Comparison of ENCODE assay signal across 8 mouse cellular contexts in genomic region chr13:110967109-110967508, GRCm38 (mm10).
DNase-seq lines count a peak whose midpoint lies in the region; ATAC-seq and TF ChIP-seq lines count a peak whose summit lies in the region.

No protein-coding gene starts in this region.

- H3K27ac ChIP-seq in layer of hippocampus, adult 2 months: peak overlapping the region; percentile 82
- H3K27ac ChIP-seq in heart, embryonic 12.5 days (ENCODE audit: poor library complexity, severe bottlenecking): peak overlapping the region; percentile 36

- H3K4me1 ChIP-seq in heart, embryonic 12.5 days (replicated peaks): peaks cover 16% of the 10 kb centered on the region

- H3K27me3 ChIP-seq in heart, embryonic 12.5 days (replicated peaks): no peaks in the 10 kb centered on the region

- H3K9me3 ChIP-seq in heart, embryonic 12.5 days (replicated peaks): no peaks in the 10 kb centered on the region

- DNase-seq in layer of hippocampus, adult 2 months (ENCODE audit: low spot score in 2 of 2): no peak
- no peak for DNase-seq in layer of hippocampus, adult 18-20 months (ENCODE audit: low spot score in 2 of 2)
- peak; percentile 9 to 54 for DNase-seq in adrenal gland, adult (ENCODE audit: inconsistent age in 2 of 2, low spot score in 1 of 2)
- peak; percentile 19 for DNase-seq in large intestine, adult 2 months (ENCODE audit: low read depth, low spot score)
- DNase-seq in testis, postnatal 10 days (ENCODE audit: low spot score): peak; percentile 39
- no peak for DNase-seq in c-Kit-positive CD71-positive TER-119-positive erythroid progenitor cells, embryonic 14.5 days (ENCODE audit: low spot score)
- DNase-seq in MN1 (ENCODE audit: low spot score): no peak

- TF ChIP-seq CTCF in layer of hippocampus, adult 2 months (conservative IDR thresholded peaks at IDR 0.05): no peak

- WGBS in heart, embryonic 12.5 days: 27% methylated on average over 8 of the region's 8 CpGs
- 22% methylated on average over 8 of the region's 8 CpGs for WGBS in large intestine, adult 2 months

- ATAC-seq in heart, embryonic 12.5 days (ENCODE audit: insufficient number of reproducible peaks, low FRiP score): peak; percentile 73

- peak overlapping the region; percentile 1; the same call in 1 of the 2 replicates for H3K4me2 ChIP-seq in heart, embryonic 12.5 days

- no peak overlapping the region for H3K4me3 ChIP-seq in layer of hippocampus, adult 2 months
- no peak overlapping the region for H3K4me3 ChIP-seq in heart, embryonic 12.5 days

- H3K9ac ChIP-seq in heart, embryonic 12.5 days: no peak overlapping the region

- H3K36me3 ChIP-seq in heart, embryonic 12.5 days: no peaks in the 10 kb centered on the region

Comparison
In these comparisons a context has a peak if more than half of its experiments do, and no peak if none do; other contexts are left out.
1. DNase-seq: peak in adrenal gland, adult (2 of 2), large intestine, adult 2 months (single experiment) and testis, postnatal 10 days (single experiment); none in layer of hippocampus, adult 2 months (0 of 2), layer of hippocampus, adult 18-20 months (0 of 2), c-Kit-positive CD71-positive TER-119-positive erythroid progenitor cells, embryonic 14.5 days (single experiment) and MN1 (single experiment).